Mouse (Mus musculus) ZHBTc4 (cell line): Measurements from ENCODE around the gene Rbm38.

Source experiments
- DNase-seq: peaks from one replicate; pipeline ENCODE4 v3.0.0-alpha.2; 2011; ENCODE audit warnings: low read depth, low spot score

Gene Rbm38

DNA sequence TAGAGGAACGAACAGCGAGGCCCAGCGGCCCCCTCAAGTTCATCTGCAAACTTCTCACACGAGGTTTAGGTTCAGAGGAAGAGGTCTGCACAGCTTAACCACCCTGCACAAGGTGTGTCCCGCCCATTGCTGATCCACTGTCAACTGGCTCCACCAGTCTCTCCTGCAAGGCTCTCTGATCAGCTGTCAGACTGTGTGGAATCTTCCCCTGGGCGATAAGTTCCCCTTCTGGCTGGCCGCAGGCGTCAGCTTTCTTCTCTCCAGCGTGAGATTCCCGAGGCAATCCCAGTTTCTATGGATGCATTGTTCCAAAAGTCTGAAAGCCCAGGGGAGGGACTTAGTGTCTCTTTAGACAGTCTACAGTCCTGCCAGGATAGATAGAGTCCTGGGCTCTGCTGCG lies 38.0 kb downstream of the Rbm38 start:
- peak; percentile 89 for DNase-seq

DNA sequence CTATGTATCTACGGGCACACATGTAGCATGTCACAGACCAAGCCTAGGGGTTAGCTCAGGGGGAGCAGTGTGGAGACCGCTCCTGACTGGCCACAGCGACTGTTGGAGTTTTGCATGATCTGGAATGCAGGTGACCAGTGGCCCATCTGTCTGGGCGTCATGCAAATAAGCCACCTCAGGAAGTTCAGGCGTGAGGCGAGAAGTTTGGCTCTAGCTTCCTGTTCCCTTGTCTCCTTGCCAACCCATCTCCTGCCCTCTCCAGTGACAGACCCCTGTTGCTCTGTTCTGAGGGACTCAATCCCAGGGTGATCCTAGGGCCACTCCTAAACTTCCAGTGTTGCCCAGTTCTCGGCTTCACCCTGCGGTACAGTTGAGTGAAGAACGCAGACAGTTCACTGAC lies 40.2 kb downstream of the Rbm38 start:
- no peak for DNase-seq

DNA sequence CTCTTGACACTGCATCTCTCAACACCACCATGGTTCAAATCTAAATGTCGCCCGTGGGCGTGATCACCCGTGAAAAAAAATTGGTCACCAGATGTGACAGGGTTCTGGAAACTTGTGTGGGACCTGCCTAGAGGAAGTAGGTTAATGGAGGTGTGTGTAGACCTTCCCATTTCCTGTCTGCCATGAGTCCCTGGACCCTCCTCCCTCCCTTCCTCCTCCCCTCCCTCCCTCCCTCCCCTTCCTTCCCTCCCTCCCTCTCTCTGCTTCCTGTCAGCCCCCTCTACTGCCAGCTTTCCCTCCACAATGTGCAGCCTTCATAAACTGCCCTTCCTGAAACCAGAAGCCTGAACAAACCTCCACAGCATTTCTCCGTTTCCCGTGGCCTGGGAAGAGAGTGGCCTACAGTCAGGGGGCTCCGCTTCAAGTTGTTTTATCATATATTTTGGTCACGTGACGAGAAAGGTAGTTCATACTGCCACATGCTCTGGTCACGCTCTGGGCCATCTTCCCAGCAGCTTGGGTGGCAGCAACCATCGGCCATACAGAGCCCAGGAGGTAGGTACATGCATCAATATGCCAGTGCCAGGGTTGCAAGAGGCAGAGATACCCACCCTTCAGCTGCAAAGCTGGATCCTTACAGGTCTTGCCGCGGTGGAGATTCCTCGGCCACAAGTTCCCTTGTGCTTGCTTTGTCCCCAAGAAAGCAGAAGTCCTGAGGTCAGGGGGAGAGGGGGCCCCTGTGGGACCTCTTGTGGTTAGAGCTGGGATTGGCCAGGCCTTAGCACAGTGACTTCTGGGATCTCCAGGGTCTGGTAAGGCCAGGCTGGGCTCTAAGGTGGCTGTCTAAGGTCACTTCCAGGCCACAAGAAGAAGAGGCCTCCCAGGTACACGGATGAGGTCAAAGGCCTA lies 41.4 kb downstream of the Rbm38 start:
- no peak for DNase-seq

DNA sequence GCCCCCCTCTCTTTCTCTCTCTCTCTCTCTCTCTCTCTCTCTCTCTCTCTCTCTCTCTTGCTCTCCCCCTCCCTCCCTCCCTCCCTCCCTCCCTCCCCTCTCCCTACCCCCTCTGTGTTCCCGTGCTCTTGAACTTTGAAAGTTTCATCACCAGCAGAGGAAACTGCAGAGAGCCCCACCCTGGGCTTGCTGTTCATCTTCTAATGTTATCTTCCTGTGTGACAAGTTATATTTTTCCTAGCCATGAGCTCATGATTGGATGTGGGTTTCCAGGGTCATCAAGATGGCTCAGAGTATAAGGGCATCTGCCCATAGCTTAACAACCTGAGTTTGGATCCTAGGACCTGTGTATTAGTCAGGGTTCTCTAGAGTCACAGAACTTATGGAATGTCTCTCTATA lies 42.9 kb downstream of the Rbm38 start:
- DNase-seq: no peak

DNA sequence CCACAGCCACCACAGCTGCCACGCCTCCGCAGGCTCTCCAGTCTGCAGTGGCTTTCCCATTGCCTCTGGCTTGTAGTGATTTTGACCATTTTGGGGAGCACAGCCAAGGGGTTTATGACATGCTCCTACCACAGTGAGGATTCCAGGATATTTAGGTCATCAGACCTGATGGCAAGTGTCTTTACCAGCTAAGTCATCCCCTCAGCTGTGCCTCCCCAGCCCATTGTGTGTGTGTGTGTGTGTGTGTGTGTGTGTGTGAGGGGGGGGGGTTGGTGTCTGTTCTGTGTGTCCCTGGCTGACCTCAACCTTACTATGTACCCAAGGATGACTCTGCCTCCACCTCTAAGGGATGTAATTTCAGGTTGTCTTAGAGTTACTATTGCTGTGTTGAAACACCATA lies 44.6 kb downstream of the Rbm38 start:
- no peak for DNase-seq

DNA sequence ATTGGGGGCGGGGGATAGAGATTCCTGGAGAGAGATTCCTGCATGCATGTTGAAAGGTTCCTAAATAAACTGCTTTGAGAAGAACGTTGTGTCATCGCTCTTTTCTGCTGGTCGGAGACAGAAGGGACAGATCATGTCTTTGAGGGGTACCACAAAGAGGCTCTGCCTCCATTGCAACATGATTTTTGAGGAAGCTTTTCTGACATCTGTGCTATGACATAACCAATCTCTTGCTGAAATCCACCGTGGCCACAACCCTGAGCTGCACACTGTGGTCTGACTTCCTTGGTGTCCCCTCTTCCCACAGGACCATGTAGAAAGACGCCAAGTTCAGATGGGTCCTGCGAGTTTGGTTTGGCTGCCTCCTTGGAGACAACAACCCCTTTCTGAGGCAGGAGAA lies 52.6 kb downstream of the Rbm38 start:
- DNase-seq: no peak

DNA sequence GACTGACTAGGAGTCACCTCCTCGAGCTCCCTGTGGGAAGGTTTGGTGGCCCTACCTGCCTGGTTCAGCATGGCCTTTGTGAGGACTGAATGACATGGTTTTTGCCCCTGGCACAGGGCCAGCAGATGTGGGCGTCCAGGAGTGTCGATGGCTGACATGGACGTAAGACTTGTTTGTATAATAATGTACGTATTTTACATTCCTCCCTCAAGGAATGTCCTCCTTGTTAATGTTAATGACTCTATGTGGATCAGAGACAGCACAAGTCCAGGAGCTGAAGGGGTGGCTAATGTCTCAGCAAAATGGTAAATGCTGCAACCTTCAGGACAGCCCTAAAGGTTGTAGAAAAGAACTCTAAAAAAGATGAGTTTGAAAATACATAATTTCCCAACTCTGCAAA lies 53.4 kb downstream of the Rbm38 start:
- peak; percentile 78 for DNase-seq

DNA sequence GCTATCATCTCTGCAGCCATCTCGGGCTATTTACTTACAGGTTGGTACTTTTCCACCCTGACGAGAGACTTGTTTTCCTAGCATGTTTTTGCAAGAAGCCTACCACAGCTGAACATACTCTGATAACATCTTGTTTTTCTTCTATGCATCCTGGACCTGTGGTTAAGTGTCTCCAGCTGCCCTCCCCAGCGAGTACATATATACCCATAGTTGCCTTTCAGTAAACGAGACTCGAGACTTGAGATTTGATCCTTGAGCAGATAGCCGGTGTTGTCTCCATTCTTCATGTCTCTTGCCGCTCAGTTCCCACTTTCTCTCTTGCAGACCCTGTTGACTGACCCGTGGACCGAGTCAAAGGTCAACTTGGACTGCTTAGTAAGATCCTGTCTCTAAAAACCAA lies 56.6 kb downstream of the Rbm38 start:
- DNase-seq: no peak

DNA sequence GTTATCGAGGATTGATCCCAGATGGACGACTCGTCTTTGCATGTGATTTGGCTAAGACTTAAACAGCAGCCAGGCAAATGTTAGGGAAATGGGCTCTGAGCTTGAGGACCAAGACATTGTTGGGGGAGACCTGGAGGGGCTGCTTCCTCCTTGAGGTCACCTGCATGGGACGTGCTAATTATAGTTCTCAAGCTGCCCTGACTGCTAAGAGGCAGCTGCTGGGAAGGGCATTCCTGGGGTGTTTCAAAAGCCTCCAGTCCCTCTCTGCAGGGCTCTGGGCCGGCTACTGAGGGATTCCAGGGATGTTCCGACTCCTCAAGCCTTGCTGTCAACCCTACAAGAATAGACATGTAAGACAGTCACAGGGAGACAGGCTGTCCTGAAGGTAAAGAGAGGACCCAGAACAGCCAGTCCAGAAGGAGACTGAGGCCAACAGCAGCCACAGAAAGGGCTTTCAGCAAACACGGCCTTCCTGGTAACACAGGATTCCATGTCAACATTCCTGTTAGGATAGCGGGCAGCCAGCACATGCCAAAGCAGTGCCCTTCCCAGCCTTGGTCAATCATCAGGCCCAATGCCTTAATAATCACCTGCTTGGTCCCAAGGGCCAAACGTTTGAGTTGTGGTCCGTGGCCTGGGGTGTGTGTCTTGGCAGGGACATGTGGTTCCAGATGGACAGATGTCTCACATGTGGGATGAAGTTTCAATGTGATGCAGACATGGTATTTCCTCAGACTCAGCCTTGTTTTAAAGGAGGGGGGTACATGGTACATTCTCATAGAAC lies 59.7 kb downstream of the Rbm38 start:
- no peak for DNase-seq

DNA sequence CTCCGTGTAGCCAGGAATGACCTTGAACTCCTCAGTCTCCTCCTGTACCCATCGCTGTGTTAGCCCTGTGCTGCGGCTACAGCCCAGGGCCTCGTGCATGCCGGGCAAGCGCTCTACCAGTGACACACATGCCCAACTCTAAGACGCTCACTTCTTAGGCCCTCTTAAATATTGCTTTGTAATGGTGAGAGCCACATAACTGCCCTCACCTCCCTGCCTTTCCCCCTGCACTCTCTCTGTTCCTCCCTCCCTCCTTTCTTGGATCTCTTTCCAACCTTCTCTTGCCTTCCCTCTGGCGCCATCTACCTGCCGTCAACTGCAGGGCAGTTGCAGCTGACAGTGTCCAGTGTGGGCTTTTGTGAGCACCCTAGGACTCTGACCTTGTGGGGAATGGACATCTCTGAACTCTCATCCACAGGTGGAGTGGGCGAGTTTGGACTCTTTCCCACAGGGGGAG lies 60.5 kb downstream of the Rbm38 start:
- peak; percentile 83 for DNase-seq

DNA sequence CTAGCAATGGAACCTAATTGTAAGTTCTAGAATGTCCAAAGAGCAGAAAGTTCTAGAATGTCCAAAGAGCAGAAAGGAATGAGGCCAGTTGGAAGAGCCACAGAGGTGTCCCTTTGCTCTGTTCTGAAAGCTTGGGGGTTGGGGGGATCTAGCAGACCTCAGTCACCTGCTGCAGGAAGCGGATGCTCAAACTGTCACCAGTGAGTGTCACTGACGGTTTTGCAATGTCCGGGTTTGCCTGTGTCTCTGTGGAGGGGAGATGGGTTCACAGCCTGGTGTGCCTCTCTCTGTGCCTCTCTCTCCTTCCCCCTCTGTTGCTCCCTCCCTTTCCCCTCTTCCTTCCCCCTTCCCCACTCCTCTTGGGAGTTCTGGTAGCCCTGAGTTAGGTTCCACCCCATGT lies 62.4 kb downstream of the Rbm38 start:
- DNase-seq: no peak

DNA sequence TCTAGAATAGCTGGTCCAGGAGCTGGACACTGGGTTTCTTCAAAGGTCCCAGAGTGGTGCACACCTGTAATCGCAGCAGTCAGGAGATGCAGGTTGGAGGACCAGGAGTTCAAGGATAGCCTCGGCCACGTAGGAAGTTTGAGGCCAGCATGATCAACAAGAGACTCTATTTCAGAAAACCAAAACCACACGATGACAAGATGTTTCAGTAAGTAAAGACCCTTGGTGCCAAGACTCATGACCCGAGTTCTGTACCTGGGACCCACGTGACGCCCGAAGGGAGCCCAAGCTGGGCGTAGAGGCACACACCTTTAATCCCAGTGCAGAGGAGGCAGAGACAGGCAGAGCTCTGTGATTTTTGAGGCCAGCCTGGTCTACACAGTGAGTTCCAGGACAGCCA lies 62.8 kb downstream of the Rbm38 start:
- no peak for DNase-seq

DNA sequence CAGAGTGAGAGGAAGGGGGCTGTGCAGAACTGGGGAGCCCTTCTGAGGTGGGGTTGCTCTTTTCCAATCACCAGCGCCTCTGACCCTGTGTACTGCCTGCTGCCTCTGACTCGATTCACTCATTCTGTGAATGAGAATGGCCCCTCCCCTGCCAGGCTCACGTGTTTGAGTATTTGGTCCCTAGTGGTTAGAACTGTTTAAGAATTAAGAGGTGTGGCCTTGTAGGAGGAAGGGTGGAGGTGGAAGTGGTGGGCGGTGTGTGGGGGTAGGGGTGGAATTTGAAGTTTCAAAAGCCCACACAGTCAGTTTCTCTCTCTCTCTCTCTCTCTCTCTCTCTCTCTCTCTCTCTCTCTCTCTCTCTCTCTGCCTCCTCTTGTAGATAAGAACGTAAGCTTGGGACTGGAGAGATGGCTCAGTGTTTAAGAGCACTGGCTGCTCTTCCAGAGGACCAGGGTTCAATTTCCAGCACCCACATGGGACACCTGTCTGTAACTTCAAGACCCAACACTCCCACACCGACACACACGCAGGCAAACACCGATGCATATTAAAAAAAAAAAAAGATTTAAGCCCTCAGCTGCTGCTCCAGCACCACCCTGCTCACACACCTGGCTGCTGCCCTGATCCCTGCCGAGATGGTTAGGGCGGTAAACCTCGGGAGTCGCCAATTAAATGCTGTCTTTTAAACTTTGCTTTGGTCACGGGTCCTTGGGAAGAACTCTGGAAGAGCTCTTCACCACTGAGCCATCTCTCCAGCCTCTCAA lies 63.6 kb downstream of the Rbm38 start:
- DNase-seq: peak; percentile 89
